Mouse (Mus musculus): ENCODE data around the gene Vps11.

DNA sequence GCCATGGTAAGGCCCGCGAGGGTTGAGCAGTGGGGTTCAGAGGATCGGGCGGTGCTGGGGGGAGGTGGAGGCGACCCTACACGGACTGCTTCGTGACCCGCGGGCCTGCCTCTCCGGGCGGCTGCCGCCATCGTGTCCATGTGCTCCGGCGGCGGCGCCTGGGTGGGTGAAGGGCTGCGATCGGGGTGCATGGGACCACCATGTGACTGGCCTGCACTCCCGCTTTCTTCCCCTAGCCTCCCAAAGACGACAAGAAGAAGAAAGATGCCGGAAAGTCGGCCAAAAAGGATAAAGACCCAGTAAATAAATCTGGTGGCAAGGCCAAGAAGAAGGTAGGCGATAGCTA lies 46.3 kb upstream of the Vps11 start:
- TF ChIP-seq CTCF (IDR thresholded peaks at IDR 0.05) (no peak), POLR2A (IDR thresholded peaks at IDR 0.05; ENCODE audit: insufficient read depth, low read depth, low read length) (no peak)

Data from heart, adult 2 months (tissue).